Mouse (Mus musculus) frontal cortex, postnatal 25 days (tissue): ENCODE measurements around the gene Cebpa.
A peak's percentile ranks its signal among the peaks of the same experiment; 100 is the strongest.

ENCODE experiments used
- DNase-seq, 2 experiments: peaks; one replicate each; pipeline ENCODE4 v3.0.0; 2022; ENCODE audit warnings: low spot score in 2 of 2

Gene Cebpa

GRCm38 (mm10) chr7:35118841-35119413, at the start of gene Cebpa:
Cebpa (plus strand) TSS chr7:35119293.
- peak; percentile 88 to 90 for DNase-seq

GRCm38 (mm10) chr7:35076645-35077044, 42.4 kb upstream of the Cebpa start:
- DNase-seq, result no peak

GRCm38 (mm10) chr7:35080843-35081338, 38.2 kb upstream of the Cebpa start:
- DNase-seq, result no peak

- DNase-seq, result no peak
These were observed 37.5 kb upstream of the Cebpa start for GRCm38 (mm10) chr7:35081406-35082104.

GRCm38 (mm10) chr7:35084565-35085360, 34.3 kb upstream of the Cebpa start:
- DNase-seq, result no peak

- DNase-seq, result no peak
These were observed 32.7 kb upstream of the Cebpa start for GRCm38 (mm10) chr7:35086271-35086861.

- DNase-seq, result no peak
These were observed 28.5 kb upstream of the Cebpa start for GRCm38 (mm10) chr7:35090550-35090949.

- DNase-seq, result no peak
These were observed 24.0 kb upstream of the Cebpa start for GRCm38 (mm10) chr7:35094975-35095678.

- DNase-seq, result no peak
These were observed 20.3 kb upstream of the Cebpa start for GRCm38 (mm10) chr7:35098777-35099176.

- DNase-seq, result no peak
These were observed 19.6 kb upstream of the Cebpa start for GRCm38 (mm10) chr7:35099528-35099927.

- no peak for DNase-seq
These were observed 12.5 kb upstream of the Cebpa start for GRCm38 (mm10) chr7:35106614-35107013.

- no peak for DNase-seq
These were observed 11.5 kb upstream of the Cebpa start for GRCm38 (mm10) chr7:35107630-35108029.

- DNase-seq, result no peak
These were observed 11.0 kb upstream of the Cebpa start for GRCm38 (mm10) chr7:35108046-35108445.

- no peak for DNase-seq
These were observed 10.4 kb upstream of the Cebpa start for GRCm38 (mm10) chr7:35108663-35109062.

GRCm38 (mm10) chr7:35113136-35113535, 6.0 kb upstream of the Cebpa start:
- no peak for DNase-seq

GRCm38 (mm10) chr7:35113721-35114120, 5.4 kb upstream of the Cebpa start:
- DNase-seq, result no peak

GRCm38 (mm10) chr7:35116524-35116923, 2.6 kb upstream of the Cebpa start:
- no peak for DNase-seq

GRCm38 (mm10) chr7:35117052-35117451, 2.0 kb upstream of the Cebpa start:
- DNase-seq, result no peak

GRCm38 (mm10) chr7:35117761-35118098, 1.4 kb upstream of the Cebpa start:
- DNase-seq, result no peak

GRCm38 (mm10) chr7:35118099-35118781, 853 bp upstream of the Cebpa start:
- DNase-seq, result peak; percentile 41 to 42

- DNase-seq, result peak; percentile 31
These were observed 533 bp downstream of the Cebpa start for GRCm38 (mm10) chr7:35119506-35120145.
